Mouse (Mus musculus) left cerebral cortex, postnatal 10 days (tissue): ENCODE data around the gene Trim8. TPM values are rescaled to one million over a fixed set of nuclear protein-coding genes. Genes with fewer than 3 reads are reported as not detected.

Experiments
- DNase-seq, 2 experiments: peaks; one replicate each; pipeline ENCODE4 v3.0.0; 2021 to 2022; ENCODE audit warnings: low spot score in 2 of 2, mixed read lengths in 1 of 2; ENCODE audit errors: extremely low spot score in 1 of 2
- intact Hi-C: fragments of 180-260 bp; cut with DNase I; formaldehyde crosslinking; loops from one replicate; pipeline ENCODE4 v1.15.1; 2025
- total RNA-seq, 2 experiments: library from RNA; stranded (reverse); gene quantifications; 2 replicates each; pipeline ENCODE4 v1.2.3; 2021

The Trim8 gene
- total RNA-seq, 2 experiments from 2014 or later: 101 to 108 TPM

DNA sequence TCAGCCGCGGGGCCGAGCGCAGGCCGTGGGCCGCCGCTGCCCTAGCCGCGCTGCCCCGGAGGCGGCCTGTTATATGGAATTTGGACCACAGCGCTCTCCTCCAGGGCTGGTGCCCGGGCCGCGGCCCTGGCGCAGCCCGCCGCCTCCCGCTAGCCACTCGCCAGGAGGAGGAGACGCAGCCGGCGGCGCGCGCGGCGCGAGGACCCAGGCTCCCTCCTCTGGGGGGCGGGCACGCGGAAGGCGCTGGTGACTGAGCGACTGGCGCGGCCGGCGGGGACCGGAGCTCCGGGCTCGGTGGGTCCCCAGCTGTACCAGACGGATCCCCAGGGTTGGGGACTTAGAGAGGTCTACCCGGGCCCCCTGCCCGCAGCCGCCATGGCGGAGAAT lies 560 bp downstream of the Trim8 start:
- DNase-seq: peak in 1 of 2 experiments; percentile 90
- intact Hi-C loops: loop anchor here (2.0 kb wide), 1 partner anchor 29 kb away; no protein-coding TSS in a partner anchor

DNA sequence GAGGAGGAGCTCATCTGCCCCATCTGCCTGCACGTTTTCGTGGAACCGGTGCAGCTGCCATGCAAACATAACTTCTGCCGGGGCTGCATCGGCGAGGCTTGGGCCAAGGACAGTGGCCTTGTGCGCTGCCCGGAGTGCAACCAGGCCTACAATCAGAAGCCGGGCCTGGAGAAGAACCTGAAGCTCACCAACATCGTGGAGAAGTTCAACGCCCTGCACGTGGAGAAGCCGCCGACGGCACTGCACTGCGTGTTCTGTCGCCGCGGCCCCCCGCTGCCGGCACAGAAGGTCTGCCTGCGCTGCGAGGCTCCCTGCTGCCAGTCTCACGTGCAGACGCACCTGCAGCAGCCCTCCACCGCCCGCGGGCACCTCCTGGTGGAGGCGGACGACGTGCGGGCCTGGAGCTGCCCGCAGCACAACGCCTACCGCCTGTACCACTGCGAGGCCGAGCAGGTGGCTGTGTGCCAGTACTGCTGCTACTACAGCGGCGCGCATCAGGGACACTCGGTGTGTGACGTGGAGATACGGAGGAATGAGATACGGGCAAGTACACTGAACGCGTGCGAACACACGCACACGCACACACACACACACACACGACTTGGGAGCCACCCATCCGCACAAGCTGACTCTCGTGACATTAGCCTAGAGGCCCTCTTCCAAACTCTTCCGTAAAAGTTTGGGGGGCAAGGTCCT lies 1.1 kb downstream of the Trim8 start:
- DNase-seq: peak; percentile 70 to 92
- intact Hi-C loops: loop anchor here (2.0 kb wide), 1 partner anchor 28 kb away; no protein-coding TSS in a partner anchor

DNA sequence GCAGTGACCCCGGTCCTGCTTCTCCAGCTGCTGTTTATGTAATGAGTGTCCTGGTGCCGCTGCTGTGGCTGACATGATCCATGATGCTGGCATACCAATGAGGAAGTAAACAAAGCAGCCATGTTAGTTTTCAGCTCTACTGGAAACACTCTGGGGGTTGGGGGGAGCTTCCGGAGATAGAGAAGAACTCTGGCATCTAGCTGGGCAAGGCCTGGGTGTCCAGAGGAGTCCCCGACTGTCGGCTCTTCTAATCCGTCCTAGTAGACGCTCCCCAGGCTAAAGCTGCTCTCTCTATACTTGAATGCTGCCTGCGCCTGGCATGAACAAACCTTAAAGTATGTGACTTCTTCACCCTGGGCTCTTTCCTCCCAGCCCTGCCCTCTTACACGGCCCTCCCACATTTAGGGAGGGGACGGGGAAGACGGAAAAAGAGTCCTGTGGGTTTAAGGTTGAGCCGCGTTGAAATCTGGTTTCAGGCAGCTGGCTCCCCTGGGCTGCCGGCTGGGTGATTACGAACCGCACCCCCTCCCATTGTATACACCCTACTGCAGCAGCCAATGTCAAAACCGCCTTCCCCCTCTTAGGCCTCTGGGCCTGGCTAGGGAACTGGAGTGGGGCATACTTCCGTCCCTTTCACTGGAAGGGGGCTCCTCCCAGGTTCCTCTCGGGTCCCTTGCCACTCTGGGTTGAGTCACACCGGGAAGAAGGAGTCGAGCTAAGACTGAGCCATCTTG lies 2.0 kb downstream of the Trim8 start:
- intact Hi-C loops: loop anchor here (2.0 kb wide), 1 partner anchor 27 kb away; no protein-coding TSS in a partner anchor
- peak in 1 of 2 experiments; percentile 81 for DNase-seq

DNA sequence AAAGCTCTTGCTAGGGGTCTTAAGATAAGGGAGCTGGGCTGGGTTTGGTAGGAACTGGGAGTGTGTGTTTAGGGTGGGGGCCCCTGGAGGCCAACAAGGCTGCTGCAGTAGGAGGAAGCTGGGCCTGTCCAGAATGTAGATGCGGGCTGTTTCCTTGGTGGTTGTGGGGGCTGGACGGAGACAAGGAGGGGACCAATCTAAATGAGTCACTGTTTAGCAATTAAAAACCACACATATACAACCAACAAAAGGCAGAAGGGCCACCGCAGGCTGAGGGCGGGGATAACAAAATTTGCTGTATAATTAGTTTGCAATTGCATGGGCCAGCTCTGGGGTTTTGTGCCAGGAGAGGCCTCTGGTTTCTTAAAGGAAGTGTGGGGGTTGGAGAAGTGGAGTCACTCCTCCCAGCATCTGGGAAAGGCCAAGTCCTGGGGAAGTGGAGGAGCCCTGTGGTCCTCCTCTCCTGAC lies 2.6 kb downstream of the Trim8 start:
- DNase-seq: peak in 1 of 2 experiments; percentile 65
- intact Hi-C loops: no loop called here

DNA sequence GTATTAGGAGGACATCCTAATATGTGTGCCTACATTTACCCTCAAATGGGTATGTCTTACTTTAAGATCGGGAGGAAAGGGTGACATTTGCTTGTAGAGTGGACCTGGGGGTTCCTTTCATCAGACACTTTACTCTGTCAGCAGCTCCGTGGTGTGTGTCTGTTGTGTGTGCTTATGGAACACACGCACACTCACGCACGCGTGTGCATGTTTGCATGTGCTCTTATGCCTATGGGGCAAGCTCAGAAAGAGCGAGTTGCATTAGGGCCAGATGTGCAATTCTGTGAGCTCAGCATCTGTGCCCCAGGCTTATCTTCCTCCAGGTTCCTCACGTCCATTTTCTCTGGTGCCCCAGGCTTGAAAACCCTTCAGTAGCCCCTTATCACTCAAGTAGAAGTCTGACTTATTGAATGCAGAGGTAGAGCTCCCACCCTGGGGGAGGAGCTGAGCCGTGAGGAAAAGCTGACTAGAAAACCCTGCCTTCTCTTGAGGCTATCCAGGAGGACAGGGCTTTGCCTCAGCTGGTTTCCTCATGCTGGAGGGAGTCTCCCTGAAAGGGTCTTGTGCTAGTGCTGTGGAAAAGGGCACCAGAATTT lies 3.4 kb downstream of the Trim8 start:
- intact Hi-C loops: no loop called here
- no peak for DNase-seq

DNA sequence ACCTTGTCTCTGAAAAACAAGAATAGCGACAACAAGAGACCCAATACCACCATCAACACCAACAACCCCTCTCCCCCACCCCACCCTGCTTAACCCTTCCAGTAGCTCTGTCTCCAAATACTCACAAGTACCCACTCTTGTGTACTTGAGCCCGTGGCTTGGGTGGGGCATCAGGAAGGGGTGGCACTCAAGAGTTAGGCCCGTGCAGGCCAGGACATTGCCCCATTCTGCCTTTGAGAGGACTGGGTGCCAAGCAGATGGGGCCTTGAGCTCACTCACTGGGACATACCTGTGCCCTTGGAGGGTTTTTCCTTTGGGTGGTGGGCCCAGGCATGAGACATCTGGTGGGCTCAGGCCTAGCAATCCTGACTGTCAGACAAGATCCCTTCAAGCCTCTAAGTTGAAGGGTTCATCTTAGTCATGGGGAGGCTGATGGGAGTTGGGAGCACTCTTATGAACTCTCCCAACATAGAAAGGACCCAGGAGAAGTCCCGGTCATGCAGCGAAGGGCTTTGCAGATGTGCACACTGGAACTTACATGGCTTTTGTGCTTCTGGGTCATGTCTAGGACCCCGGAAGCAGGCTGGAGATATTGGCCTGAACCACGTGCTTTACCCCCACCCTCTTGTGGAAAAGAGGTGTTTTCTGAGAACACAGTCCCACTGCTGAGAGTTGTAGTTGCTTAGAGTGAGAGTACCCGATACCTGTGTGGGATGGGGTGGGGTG lies 4.3 kb downstream of the Trim8 start:
- peak in 1 of 2 experiments; percentile 29 for DNase-seq
- intact Hi-C loops: no loop called here

DNA sequence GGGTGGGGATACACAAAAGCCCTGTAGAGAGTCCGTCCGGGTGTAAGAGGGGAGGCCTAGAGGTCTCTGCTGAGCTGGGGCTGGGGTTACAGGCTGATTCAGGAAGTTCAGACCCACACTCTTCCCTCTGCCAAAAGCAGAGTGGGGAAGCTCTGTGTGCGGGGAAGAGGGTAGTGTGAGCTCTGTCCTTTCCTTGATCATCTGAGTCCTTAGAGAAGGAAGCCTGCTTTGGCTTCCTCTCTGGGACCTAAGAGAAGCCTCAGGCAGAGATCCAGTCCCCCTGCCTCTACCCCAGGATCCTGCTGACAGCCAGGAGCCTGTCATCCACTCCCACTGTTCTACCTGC lies 4.8 kb downstream of the Trim8 start:
- peak in 1 of 2 experiments; percentile 16 for DNase-seq
- intact Hi-C loops: no loop called here

DNA sequence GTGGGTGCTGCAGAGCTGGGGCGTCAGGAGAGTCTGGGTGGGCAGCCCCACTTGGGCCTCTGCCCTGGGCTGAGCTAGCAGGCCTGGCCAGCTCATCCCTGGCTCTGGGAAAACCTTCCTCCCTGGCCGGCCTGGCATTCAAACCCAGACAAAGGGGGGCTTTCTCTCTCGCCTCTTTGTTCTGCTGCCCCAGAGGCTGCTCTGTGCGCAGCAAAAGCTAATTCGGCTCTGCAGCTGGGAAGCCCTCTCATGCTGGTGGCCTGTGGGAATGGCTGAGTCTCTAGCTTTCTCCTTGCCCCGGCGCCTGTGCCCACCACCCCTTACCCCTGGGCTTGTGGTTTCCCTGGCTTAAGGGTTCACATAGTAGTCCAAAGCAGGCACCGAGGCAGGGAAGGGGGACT lies 5.7 kb downstream of the Trim8 start:
- DNase-seq: no peak
- intact Hi-C loops: no loop called here

DNA sequence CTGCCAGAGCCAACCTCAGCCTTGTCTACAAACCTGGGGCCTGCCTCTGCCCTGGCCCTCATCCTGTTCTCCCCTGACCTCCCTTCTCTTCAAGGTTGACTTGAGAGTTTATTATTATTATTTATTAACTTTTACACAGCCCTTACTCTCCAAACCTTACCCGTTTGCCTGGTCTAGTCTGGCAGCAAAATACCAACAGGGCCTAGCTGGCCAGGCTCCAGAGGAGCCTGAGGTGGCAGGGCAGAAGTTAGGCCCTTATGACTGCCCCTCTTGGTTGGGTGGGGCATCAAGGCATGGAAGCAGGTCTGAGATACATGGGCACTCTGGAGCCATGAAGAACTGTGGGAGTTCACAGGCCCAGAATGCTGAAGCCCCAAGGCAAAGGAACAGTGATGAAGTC lies 6.3 kb downstream of the Trim8 start:
- intact Hi-C loops: no loop called here
- no peak for DNase-seq

DNA sequence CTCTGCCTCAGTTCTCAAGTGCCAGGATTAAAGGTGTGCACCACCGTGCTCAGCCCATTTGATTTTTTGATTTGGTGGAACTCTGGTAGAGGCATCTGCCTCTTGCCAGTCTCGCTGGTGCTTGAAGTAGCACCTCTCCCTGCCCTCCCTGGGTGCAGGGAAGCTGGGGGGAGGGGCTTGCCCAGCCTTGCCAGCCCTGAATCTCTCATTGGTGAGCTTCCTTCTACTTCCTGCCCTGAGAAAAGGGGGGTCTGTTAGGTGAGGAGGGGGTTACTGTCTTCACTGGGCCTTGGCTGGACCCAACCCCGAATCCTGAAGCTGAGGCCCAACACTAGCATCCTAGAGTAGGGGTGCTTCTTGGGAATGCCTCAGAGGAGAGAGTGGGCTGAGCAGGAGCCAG lies 7.2 kb downstream of the Trim8 start:
- DNase-seq: no peak
- intact Hi-C loops: no loop called here

DNA sequence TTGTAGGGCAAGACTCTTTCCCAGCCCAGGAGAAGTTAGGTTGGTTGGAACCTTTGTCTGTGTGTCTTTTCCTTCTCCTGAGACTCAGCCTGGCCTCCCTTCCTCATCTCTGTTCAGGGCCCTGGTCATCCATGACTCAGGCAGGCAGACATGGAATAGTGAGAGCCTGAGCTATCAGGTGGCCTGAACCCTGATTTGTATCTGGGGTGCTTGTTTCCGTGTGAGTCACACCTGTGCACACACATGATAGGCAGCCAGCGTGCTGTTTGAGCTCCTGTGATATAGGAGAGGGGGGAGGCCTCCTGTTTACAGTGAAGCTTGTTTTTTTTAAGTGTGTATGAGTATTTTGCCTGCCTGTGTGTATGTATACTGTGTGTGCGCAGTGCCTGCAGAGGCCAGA lies 7.7 kb downstream of the Trim8 start:
- DNase-seq: no peak
- intact Hi-C loops: no loop called here

DNA sequence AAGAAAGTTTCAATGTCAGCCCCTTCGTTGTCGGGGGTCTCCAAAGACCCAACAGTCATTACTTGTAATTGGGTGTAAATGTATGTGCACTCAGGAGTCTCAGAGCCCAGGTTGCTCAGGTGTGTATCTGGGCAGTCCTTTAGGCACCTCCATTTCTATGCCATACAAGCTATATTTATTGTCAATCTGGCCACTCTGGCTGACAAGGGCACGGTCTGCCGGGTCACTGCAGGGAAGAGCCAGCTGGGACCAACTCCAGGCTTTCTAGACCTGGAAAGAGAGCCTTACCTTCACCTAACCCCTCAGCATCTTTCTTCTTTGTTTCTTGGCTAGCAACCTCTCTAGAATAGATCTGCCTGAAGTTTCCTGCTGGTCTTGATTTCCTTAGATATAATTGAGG lies 8.2 kb downstream of the Trim8 start:
- intact Hi-C loops: no loop called here
- DNase-seq: no peak

DNA sequence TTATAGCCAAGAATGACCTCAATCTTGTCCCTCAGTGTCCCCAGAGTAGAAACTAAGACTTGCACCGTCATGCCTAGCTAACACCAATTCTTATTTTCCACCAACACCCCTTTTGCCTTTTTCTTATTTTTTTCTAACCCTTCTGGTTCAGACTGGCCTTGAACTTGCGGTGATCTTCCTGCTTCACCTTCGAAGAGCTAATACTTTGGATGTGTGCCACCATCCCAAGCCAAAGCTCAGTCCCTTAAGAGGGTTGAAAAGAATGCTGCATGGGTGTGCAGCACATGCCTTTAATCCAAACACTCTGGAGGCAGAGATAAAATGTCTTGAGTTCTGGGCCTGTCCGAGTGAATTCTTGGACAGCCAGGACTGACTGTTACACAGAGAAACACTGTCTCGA lies 8.9 kb downstream of the Trim8 start:
- intact Hi-C loops: no loop called here
- no peak for DNase-seq

DNA sequence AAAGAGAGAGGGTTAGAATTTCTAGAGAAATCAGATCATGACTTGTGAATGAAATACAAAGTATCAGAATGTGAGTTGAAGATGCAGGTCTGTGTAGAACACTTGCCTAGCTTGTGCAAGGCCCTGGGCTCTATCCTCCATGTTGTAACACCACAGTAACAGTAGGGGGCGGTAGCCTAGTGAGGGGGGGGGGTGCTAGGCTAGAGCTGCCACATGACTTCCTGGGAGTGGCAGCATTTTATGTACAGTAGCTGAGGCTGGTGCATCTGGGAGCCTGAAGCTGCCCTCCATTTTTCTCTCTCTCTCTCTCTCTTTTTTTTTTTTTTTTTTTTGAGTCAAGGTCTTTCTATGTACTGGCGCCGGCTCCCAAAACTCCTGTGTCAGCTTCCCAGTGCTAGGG lies 9.3 kb downstream of the Trim8 start:
- no peak for DNase-seq
- intact Hi-C loops: no loop called here

DNA sequence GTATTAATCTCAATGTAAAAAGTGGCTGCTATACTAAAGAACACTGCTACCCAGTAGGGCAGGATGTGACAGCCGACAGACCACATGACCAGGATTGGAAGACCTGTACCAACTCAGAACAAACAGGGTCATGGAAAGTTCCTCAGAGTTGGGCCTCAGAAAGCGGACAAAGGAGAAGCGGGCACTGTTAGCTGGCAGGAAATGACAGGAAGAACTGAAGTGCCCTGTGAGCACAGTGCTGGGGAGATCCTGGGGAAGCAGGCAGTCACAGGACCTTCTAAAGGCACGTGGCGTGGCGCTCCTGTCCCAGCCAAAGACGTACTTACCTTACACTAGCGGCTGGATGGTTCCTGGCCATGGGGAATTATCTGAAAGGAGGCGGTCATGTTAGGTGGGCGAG lies 9.8 kb downstream of the Trim8 start:
- peak in 1 of 2 experiments; percentile 33 for DNase-seq
- intact Hi-C loops: no loop called here

DNA sequence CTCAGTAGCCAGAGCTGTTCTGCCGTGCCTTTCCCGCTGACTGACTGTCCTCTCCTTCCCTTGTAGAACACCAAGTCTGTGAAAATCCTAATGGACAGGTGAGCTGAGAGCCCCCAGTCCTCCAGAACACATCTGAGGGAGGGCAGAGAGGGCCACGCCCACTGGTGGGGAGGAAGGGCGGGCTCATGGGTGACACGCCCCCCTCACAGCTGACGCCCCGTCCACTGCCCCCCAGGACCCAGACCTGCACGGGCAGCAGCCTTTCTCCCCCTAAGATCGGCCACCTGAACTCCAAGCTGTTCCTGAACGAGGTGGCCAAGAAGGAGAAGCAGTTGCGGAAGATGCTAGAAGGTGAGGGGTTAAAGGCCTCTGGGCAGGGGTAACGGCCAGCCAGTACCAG lies 12.9 kb downstream of the Trim8 start:
- DNase-seq: peak in 1 of 2 experiments; percentile 38
- intact Hi-C loops: no loop called here

DNA sequence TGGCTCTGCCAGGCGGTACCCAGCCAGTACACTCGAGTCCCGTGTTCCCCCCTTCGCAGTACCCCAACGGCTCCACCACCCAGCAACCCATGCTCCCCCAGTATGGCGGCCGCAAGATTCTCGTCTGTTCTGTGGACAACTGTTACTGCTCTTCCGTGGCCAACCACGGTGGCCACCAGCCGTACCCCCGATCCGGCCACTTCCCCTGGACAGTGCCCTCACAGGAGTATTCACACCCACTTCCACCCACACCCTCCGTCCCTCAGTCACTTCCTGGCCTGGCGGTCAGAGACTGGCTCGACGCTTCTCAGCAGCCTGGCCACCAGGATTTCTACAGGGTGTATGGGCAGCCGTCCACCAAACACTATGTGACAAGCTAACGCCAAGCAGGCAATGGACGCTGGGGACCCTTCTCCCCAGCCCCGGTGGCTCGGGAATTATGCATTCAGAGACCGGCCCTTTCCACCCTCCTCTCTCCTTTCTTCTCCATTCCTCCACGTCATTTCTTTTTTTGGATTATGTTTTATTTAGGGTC lies 13.9 kb downstream of the Trim8 start:
- intact Hi-C loops: no loop called here
- peak in 1 of 2 experiments; percentile 35 for DNase-seq

DNA sequence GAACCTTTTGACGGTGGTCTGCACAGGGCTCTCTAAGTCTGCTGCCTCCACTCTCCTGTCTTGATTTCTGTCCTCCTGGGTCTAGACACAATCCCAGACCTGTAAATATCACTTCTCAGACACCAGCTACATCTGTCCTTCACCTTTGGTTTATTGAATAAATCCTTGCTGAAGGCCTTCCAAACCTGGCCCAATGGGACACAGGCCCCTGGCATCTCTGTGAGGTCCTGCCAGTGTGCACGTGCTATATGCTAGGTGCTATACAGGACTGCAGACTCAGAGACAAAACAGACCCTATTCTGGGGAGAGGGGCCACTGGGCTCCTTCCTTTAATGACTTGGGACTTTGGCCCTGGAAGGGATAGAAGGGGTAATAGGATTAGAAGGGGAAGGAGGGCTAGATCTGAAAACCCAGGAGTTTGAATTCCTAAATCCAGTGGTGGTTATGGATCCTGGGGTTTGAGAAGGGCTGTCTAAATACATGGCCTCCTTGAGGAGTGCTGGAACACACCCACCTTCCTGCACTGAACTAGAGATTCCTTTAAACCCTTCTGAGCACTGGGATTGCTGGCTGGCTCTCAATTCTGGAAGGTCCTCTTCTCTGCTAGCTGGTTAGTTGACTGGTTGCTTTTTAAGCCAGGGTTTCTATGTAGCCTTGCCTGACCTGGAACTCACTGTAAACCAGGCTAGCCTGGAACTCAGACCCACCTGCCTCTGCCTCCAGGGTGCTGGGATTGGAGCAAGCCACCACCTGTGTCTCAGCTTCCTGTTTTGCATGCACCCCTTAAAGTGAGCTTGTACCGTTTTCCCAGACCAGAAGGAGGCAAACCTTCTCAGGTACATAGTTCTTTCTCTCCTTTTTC lies 15.4 kb downstream of the Trim8 start:
- intact Hi-C loops: no loop called here
- DNase-seq: peak in 1 of 2 experiments; percentile 18
